Mouse (Mus musculus): ENCODE data around the gene Slc16a9.

The Slc16a9 gene

DNA sequence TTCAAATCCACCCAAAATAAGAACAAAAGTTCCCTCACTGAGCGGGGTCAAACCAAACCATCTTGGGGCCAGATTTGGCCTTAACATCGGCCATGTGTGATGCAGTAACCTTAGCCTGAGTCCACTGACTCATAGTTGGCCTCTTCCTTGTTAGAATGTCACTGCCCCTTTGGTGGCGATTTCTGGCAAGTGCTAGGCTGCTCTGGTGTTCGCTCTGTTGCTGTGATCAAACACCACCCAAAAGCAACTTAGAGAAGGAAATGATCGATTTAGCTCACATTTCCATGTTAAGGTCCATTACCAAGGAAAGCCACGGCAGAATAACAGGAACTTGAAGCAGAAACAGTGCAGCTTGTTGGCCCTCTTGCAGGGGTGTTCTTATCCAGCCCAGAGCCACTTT lies 5.9 kb downstream of the Slc16a9 start:
- no peak for DNase-seq

DNA sequence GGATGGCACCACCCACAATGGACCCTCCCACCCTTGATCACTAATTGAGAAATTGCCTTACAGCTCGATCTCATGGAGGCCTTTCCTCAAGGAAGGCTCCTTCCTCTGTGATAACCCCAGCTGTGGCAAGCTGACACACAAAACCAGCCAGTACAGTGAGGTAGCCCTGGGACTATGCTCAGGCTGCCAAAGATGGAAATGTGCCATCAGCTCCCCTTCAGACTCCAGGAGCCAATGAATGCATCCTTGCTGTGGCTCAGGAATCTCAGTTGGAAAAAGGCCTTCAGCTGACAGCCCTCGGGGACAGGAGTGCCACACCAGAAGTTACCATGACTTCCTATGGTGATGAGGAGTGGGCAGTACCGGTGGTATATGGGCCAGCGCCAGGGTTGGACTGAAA lies 9.8 kb downstream of the Slc16a9 start:
- DNase-seq = no peak

DNA sequence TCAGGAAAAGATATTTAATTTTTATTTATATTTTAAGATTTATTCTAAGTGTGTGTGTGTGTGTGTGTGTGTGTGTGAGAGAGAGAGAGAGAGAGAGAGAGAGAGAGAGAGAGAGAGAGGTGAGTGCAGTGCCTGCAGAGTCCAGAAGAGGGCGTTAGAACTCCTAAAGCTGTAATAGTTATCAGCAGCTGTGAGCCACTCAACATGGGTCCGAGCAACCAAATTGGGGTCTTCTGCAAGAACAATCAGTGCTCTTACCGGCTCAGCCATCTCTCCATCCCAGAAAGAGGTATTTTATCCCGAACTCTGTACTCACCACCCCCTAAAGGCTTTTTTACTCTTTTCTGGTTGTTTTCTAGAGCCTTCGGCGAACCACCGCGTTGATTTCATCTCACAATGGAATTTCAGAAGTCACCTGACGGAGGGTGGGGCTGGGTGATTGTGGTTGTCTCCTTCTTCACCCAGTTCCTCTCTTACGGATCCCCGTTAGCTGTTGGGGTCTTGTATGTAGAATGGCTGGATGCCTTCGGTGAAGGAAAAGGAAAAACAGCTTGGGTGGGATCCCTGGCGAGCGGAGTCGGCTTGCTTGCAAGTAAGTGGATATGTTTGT lies 10.8 kb downstream of the Slc16a9 start:
- no peak for DNase-seq

DNA sequence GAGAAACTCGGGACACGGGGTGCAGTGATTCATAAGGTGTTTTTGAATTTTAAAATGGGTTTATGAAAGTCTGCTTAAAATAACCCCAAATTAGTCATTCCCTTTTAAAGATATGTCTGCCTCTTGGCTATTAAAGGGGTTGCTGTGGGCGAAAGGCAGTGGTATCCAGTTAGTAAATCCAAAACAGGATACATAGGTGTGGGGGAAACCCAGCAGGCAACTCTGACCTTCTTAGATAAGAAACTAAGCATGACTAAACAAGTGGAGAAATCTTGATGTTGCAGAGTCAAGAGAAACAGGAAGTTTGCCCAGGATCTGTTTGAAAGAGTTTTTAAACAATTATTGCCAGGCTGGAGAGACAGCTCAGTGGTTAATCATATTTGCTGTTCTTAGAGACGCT lies 12.1 kb downstream of the Slc16a9 start:
- DNase-seq = no peak

DNA sequence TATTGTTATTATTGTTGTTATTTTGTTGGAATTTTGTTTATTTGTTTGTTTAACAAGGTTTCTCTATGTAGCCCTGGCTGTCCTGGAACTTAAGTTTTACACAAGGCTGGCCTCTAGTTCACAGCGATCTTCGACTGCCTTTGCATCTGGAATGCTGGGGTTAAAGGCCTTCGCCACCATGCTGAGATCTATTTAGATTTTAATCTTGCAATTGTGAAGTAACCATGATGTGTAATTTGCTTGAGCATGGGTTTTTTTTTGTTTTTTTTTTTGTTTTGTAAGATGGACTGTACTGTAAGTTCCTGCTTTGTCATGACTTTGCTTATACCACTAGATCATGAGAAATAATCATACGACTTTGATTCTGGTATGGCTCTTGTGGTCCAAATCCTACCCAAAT lies 16.0 kb downstream of the Slc16a9 start:
- no peak for DNase-seq

DNA sequence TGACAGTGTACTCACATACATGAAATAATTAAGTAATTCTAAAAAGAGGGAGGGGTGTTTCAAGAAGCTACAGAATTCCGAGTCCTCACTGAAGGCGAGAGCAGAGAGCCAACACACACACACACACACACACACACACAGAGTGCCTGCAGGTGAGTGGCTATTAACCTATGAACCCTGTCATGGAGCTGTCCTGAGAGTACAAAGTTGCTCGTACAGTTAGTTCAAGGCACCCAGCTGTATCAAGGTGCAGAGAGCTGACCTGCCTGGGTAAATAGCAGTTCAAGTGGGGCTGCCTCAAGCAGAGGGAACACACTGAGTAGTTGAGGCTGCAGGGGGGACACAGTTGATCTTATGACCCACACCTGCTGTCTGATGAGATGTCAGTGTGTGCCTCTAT lies 17.2 kb downstream of the Slc16a9 start:
- peak; percentile 85 to 87 for DNase-seq

DNA sequence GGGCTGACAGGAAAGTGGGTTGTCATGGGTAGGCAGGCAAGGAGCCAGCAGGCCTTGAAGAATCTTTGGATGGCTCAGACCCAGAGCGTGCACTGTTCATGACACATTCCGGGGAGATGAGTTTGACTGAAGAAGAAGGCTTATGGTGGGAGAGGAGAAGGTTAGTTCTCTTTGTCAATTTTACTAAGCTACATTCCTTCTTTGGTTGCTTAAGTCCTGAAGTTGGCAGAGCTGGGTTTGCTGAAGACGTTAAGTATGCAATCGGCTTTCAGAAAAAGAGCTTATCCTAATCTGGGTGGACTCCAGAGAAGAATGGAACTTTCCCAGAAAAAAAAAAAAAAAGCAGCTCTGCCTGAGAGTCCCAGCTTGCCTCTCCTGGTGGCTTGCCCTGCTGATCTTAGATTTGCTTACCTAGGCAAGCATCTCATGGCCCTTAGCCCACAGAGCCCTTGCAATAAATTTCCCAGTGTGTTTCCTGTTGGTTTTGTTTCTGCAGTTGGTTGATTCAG lies 18.8 kb downstream of the Slc16a9 start:
- peak; percentile 62 to 72 for DNase-seq

DNA sequence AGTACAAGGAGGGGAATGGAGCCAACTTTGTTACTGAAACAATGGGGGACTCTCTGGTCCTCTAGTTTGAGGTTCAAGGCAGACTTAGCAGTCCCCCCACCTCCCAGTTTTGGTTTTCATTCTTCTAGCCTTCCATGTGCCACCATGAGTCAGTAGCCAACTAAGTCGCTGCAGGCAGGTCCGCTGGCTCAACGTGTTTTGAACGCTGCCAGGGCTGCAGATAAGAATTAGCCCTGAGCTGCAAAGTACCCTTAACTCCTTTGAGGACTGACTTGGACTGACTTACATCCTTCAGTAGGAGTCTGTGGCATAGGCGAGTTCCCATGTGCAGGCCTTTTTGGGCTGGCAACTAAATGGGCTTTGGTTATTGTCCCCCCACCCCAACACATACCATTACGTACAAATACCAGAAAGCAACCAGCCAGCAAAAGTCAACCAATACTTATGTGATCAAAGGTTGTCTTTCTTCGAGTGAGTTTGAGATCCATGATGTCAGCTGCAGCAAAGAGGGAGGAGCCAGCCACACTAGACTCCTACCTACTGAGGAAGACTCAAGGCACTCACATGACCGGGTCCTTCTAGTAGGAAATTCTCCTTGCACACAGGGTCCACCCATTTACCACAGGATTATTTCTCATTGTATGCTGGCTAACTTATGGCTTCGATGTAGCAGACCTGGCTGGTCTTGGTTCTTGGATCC lies 19.6 kb downstream of the Slc16a9 start:
- peak in 1 of 2 experiments; percentile 48 for DNase-seq

DNA sequence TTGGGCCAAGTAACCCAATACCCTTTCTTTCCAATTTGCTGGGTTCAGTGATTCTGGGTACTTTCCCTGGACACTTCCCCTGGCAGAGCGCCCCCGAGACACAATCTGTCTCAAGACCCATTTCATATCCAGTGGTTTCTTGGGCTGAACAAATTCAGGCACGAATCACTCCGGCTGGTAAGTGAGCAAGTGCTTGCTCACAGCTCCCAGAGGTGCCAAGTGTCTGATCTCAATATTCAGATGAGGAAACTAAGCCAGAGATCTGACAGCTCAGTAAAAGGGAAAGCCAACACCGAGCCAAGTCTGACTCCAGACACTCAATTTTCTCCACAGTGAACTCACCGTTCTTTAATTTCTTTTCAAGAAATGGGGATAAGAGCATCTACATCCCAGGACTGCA lies 21.6 kb downstream of the Slc16a9 start:
- no peak for DNase-seq

DNA sequence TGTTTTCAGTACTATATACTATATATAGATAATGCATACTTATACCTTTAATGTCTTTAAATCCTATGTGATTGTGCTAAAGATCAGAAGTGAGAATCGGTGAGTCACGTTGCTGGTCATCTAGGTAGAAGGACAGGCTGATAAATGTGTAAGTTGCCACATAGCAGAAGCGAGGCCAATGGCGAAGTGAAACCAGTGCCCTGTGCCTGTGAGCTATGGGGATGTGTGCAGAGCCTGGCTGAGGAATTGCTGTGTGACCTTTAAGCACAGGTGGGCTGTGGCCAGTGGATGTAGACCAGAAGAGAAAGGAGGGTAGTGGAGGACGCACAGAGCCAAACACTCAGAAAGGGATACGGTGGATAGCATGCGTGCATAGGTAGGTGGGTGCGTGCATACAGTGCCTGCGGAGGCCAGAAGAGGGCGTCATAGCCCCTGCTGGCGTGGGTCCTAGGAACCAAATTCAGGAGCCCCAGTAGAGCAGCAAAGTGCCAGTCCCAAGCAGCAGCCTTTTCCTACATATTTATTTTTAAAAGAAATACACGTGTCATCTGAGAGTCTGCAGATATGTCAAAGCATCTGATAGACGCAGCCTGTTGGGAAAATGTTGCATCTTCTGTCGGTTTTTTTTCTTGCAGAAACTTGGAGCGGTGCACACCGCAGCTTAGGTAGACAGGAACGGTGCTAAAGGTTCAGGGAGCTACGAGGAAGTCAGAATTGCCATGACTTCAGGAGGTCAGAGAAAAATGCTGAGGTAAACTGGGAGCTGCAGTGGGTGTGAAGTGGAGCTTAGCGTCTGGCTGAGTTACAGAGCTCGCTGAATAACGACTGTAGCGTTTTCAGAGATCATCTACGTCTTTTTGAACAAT lies 23.9 kb downstream of the Slc16a9 start:
- peak in 1 of 2 experiments; percentile 42 for DNase-seq

DNA sequence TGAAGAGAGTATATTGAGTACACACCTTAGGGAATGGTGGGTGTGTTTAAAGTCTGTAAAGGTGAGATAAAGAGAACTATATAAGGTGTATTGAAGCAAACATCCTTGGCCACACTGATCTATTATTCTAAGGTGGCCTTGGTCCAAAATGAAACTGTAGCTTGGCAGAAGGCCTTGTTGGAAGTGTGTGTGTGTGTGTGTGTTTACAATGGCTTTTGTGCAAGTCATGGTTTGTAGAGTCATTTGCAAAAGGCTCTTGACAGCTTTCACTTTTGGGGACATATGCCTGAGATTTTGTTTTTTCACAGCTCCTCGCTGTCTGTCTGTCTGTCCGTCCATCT lies 24.5 kb downstream of the Slc16a9 start:
- DNase-seq = no peak

DNA sequence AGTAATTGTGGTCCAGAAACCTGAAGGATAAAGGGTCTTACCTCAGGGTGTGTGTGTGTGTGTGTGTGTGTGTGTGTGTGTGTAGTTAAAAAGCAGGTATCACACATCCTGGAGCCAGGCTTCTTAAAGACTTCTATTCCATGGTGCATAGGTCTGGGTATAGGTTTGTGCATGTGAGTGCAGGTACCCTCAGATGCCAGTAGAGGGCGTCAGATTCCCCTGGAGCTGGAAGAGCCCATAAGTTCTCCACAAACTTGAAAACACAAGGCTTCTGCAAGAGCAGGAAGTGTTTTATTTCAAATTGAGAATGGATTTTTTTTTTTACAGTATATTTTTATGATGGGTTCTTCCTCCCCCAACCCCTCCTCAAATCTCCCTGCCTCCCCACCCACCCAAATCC lies 31.8 kb downstream of the Slc16a9 start:
- DNase-seq = no peak

DNA sequence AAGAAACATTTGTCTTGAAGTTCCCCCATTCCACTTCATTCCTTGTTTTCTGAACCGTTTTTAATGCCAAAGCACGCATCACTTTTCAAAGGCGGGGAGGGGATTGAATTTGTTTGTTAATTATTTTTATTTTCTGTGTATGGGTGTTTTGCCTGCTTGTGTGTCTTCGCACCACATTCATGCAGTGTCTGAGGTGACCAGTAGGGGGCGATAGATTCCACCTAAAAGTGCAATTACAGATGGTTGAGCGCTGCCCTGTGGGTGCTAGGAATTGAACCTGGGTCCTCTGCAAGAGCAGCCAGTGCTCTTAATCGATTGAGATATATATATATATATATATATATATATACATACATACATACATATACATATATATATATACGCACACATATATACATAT lies 34.4 kb downstream of the Slc16a9 start:
- no peak for DNase-seq

DNA sequence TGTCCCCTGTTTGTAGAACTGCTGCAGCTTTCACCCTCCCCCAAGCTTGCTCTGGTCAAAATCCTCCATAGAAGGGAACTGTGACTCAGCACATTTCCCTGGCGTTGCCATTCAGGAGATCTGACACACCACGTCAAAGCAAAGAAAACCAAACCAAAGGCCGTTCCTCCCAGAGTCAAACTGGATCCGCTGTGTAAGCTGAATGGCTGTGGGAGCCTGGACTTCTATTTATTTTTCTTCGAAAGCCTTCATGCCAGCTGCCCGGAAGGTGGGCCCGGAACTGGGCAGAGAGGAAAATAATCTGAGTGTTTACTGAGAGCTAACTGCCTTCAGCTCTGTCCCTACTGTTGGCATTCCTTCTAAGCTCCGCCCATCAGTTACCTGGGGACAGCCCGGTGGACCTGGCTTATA lies 42.9 kb downstream of the Slc16a9 start:
- peak; percentile 71 to 81 for DNase-seq

DNA sequence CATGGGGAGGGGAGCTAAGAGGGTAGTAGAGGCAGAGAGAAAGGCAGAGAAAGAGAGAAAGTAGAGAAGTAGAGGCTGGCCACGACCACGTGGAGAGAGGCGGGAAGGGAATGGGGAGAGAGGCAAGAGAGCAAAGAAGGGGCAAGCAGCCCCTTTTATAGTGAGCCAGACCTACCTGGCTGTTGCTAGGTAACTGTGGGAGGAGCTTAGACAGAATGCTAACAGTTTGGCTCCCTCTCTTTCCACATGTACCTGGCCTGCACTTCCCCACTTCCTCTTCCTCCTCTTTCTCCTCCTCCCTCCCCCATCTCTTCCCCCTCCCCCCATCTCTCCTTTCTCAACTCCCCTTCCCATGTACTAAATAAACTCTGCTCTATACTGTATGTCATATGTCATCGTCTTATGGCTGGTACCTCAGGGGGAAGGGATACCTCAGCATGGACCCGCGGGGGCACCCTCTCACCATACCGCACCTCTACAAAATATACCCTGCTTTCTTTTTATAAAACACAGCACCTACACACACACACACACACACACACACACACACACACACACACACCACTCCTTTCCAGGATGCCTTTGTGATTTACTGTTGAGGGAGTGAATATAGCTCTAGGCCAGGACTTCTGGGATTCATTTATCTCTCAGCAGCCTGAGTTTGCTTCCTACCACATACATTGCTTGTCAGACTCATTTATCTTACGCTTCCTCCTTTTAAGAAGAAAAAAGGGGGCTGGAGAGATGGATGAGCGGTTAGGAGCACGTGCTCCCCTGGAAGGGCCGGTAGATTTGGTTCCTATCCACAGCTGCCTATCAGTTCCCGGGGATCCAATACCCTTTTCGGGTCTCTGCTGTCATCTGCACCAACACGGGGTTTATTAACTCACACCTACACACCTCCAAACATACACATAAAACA lies 43.8 kb downstream of the Slc16a9 start:
- no peak for DNase-seq

DNA sequence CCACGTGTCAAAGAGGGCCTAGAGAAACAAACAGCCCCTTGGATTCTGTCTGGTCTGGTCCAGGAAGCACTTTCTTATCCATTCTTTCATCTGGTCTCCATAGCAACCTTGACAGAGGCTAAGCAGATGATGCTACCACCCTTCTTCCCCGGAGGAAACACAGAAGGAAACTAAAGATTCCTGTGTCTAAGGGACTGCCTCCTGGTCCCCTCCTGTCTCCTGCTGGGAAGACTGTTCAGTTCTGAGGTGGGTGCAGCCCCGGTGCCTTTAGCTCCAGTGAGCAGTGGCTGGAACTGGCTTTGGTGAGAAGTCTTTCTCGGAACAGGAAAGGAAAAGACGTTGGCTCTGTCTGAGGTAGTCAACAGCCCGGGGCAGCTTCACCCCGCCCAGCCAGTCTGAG lies 47.1 kb downstream of the Slc16a9 start:
- DNase-seq = no peak

DNA sequence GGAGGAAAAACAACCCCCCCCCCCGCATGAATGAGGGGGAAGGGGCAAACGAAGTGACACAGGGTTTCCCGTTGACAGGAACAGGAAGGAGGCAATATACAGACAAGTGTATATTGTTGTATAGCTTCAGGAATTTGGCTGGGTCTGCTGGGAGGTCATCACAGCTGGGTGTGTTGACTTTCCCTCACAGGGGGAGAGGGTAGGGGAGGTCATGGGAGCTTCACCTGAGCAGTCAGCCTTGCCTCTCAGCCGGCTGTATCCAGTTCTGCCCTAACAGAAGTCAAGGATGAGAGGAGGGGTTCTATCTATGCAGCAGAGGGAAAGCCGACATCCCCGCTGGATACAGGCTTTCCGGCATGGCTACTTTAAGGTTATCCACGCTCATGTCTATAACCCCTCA lies 49.2 kb downstream of the Slc16a9 start:
- no peak for DNase-seq

DNA sequence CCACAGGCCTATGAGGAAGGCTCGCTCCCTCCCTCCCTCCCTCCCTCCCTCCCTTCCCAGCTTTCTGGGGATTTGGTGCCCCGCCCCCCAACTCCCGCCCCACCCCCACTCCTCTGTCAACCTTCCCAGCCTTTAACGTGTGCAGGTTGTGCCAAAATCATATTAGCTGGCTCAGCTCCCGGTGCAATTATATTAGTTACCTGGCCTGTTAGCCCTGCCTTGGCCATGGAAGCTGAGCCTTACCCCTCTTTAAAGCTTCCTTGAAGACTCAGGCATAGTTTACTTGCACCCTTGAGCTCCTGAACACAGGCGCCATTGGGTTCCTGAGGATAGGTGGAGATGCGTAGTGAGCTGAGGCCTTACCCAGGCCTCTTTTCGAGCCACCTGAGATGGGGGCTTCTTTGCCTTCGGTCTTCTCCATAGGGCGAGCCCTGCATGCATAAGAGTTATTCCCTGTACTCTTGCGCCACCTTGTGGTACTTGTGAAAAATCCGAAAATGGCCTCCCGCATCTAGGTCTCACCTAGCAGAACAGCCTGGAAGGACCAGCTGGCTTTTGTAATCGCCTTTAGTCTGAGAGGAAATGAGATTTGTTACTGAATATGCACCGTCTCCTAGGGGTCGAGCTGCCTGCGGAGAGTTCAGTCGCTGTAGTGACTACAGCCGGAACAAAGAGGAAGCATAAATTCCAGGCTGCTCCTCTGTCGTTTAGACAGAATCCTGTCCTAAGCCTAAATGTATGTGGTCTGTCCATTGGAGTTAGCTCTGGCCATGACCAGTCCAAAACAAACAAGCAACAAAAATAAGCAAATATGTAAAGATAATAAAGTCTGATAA lies 51.8 kb downstream of the Slc16a9 start:
- peak; percentile 78 to 80 for DNase-seq

DNA sequence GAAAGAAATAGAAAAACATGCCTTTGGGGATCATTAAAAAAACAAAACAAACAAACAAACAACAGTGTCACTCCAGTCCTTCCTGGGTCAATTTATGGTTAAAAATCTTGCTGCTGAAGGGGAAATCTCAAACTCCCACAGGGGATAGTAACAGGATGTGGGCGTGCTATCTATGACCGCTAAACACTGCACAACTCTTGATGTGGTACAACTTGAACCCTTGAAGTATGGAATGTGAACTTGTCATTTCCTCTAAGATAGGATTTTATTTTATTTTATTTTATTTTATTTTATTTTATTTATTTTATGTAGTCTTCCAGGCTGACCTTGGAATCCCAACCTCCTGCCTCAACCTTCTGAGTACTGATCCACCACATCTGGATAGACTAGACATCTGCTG lies 54.2 kb downstream of the Slc16a9 start:
- no peak for DNase-seq

DNA sequence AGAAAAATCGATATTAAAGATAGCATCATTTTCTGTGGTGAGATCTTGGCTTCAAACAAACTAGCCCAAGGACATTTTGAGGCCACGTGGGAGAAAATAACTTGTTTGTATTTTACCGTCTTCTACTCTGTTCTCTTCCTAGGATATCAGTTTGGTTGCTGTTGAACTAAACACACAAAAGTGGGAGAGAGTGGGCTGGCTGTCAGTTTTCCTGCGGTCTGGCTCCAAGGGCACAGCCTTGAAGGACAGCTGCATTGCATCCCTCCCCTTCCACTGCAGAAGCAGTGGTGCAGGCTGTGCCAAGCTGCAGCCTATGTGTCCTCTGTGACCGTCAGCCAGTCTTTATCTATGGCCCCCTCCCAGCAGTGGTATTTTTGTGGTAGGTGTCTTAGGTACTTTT lies 54.8 kb downstream of the Slc16a9 start:
- DNase-seq = no peak

DNA sequence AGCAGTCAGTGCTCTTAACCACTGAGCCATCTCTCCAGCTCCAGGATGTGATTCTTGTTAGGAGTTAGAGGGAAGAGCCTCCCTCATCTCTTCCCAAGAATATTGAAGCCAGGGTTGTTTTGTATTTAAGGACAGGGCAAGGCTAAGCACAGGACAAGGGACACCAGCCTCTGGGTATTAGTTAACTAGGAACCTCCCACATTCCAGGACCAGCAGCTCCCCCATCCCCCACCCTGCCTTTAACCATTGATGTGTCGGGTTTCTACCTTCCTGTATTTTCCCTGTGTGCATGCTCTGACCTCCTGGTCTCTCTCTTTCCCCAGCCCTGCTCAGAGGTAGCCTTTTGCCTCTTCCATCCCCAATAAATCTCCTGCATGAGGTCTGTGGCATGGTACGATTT lies 56.3 kb downstream of the Slc16a9 start:
- DNase-seq = peak; percentile 74 to 87

DNA sequence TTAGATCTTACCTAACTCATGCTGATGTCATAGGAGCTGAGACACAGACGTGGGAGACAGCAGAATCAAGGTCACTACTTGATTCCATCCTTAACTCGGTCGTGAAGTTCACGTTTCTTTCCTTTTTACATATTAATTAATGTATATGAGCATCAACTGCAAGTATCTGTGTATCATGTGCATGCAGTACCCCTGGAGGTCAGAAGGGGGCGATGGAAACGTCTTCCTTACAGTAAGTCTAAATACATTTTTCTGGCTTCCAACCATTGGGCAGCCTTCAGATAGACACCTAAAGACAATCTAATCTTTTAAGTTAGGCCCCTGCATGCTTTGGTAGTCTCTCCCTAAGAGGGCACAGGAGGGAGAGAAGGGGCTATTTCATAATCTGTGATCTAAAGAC lies 58.3 kb downstream of the Slc16a9 start:
- DNase-seq = peak in 1 of 2 experiments; percentile 54

All from kidney, postnatal 36 days (tissue).